Mouse (Mus musculus): ENCODE measurements around the gene Efcab11. TPM values are rescaled to one million over a fixed set of nuclear protein-coding genes. Genes with fewer than 3 reads are reported as not detected.

Gene Efcab11
- total RNA-seq, 1 experiment = 2.9 TPM

DNA sequence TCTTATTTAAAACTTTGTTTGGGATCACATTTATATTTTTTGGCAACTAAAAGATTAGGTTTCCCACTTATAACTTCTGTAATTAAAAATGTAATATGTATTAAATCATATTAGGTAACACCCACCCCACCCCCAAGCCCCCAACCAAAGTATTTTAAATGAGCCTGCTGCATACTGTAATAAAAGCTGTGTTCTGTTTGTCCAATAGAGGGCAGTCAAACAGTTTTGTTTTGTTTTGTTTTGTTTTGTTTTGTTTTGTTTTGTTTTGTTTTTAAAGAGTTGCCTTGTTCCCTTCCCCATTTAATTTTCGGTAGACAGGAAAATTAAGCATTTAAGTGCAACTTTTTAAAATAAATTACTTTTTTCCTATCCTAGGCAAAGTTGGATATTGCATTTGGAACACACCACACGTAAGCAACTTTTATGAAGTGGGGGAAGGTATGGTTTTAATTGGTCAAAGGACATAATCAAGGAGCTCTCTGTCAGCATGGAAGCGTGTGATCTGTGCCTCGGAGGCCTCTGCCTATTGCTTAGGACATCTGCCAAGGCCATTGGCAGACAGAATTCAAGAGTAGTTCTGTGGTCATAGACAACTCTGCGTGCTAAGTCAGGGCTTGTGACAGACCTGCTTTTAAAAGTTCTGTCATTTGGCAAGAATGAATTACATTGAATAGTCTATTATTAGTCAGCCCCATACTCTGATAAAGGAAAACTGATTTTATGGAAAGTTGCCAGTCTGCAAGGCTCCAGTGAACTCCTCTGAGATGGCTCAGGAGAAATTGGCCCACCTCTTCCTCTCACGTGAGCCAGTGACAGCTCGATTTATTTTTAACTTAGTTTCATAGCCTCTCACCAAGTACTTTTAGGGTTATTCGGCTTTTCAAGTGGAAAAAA is 18.0 kb upstream of the Efcab11 start:
- no peak overlapping the region for H3K9ac ChIP-seq (ENCODE audit: insufficient read depth, low read depth, low read length, poor library complexity, severe bottlenecking)
- H3K9me3 ChIP-seq (ENCODE audit: control insufficient read depth, insufficient read depth, low read depth, low read length) = no peaks in the 10 kb centered on the region
- in situ Hi-C loops (cut with MboI; ENCODE audit: low sequenced_read_pairs in 2 of 2, unreplicated experiment in 2 of 2) = no loop called here
- H3K4me3 ChIP-seq (ENCODE audit: insufficient read depth in 1 of 2, low read depth in 1 of 2, low read length in 2 of 2, poor library complexity in 1 of 2, severe bottlenecking in 1 of 2) = no peak overlapping the region
- H3K4me1 ChIP-seq (ENCODE audit: control insufficient read depth in 2 of 2, insufficient read depth in 2 of 2, low read length in 2 of 2, poor library complexity in 1 of 2) = peaks cover 0 to 2% of the 10 kb centered on the region in 2 experiments; a peak in 1 of 4 replicates
- TF ChIP-seq MAFK (IDR thresholded peaks at IDR 0.05; ENCODE audit: insufficient read depth, low read depth, low read length) (no peak), HCFC1 (IDR thresholded peaks at IDR 0.05; ENCODE audit: borderline replicate concordance, insufficient read depth, low read length) (no peak), CHD2 (IDR thresholded peaks at IDR 0.05; ENCODE audit: low read depth, low read length) (no peak), ZNF384 (IDR thresholded peaks at IDR 0.05; ENCODE audit: low read depth, low read length) (no peak)
- no peak for DNase-seq (ENCODE audit: low read depth, low spot score)
- no peak overlapping the region for H3K27ac ChIP-seq (ENCODE audit: insufficient read depth, low read depth, low read length, poor library complexity, severe bottlenecking)
- peaks cover 45% of the 10 kb centered on the region for H3K36me3 ChIP-seq (ENCODE audit: control insufficient read depth, insufficient read depth, low read length, poor library complexity, severe bottlenecking)

DNA sequence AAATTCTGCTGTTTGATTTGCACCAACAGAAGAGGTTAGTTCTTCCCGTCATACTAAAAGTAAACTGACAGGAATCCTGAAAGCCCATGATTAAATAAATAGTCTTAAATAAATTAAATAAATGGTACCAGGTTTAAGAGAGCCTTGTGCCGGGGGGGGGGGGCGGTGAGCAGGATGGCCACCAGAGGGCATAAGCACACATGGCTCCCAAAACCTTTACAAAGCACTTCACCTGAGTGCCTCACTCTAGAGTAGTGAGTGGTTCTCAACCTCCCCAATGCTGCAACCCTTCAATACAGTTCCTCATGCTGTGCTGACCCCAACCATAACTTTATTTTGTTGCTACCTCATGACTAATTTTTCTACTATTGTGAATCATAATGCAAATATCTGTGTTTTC is 15.8 kb upstream of the Efcab11 start:
- Histone ChIP-seq H3K36me3 (ENCODE audit: control insufficient read depth, insufficient read depth, low read length, poor library complexity, severe bottlenecking) (peaks cover 47% of the 10 kb centered on the region), H3K9ac (ENCODE audit: insufficient read depth, low read depth, low read length, poor library complexity, severe bottlenecking) (no peak overlapping the region), H3K4me3 (ENCODE audit: insufficient read depth in 1 of 2, low read depth in 1 of 2, low read length in 2 of 2, poor library complexity in 1 of 2, severe bottlenecking in 1 of 2) (no peak overlapping the region), H3K4me1 (ENCODE audit: control insufficient read depth in 2 of 2, insufficient read depth in 2 of 2, low read length in 2 of 2, poor library complexity in 1 of 2) (peaks cover 0 to 5% of the 10 kb centered on the region in 2 experiments; a peak in 1 of 4 replicates), H3K9me3 (ENCODE audit: control insufficient read depth, insufficient read depth, low read depth, low read length) (no peaks in the 10 kb centered on the region), H3K27ac (ENCODE audit: insufficient read depth, low read depth, low read length, poor library complexity, severe bottlenecking) (no peak overlapping the region)
- no peak for DNase-seq (ENCODE audit: low read depth, low spot score)
- in situ Hi-C loops (cut with MboI; ENCODE audit: low sequenced_read_pairs in 2 of 2, unreplicated experiment in 2 of 2) = no loop called here
- TF ChIP-seq ZC3H11A (IDR thresholded peaks at IDR 0.05; ENCODE audit: borderline replicate concordance, low read depth, low read length) (no peak), MAFK (IDR thresholded peaks at IDR 0.05; ENCODE audit: insufficient read depth, low read depth, low read length) (no peak), HCFC1 (IDR thresholded peaks at IDR 0.05; ENCODE audit: borderline replicate concordance, insufficient read depth, low read length) (no peak), ZNF384 (IDR thresholded peaks at IDR 0.05; ENCODE audit: low read depth, low read length) (no peak), CHD2 (IDR thresholded peaks at IDR 0.05; ENCODE audit: low read depth, low read length) (no peak)

DNA sequence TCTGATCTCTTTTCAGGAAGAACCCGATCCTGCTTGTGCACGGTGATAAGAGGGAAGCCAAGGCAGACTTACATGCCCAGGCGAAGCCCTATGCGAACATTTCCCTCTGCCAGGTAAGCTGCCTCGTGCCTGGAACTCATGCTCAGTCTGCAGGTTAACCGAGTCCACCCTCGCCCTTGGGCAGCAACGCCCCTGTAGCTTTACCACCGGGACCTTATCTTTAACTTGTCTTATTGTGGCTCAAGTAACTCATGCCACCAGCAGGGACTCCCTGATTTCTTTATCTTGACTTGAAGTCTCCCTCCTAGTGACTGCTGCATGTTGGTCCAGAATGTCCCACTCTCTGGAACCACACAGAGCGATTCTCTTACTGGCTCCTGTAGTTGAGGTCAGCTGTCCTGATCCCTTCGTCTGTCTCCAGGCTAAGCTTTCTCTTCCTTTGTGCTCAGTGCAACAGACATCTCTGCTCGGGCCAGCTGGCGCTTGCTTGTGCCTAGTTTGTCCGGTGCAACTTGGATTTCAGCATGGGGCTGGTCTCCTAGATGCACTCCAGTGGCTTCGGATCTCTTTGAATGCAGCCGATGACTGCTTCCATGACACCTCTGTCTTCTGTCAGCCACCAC is 14.1 kb upstream of the Efcab11 start:
- peaks cover 45% of the 10 kb centered on the region for H3K36me3 ChIP-seq (ENCODE audit: control insufficient read depth, insufficient read depth, low read length, poor library complexity, severe bottlenecking)
- H3K27ac ChIP-seq (ENCODE audit: insufficient read depth, low read depth, low read length, poor library complexity, severe bottlenecking) = no peak overlapping the region; the same call in 1 of the 2 replicates
- no peak overlapping the region for H3K4me3 ChIP-seq (ENCODE audit: insufficient read depth in 1 of 2, low read depth in 1 of 2, low read length in 2 of 2, poor library complexity in 1 of 2, severe bottlenecking in 1 of 2)
- DNase-seq (ENCODE audit: low read depth, low spot score) = no peak
- in situ Hi-C loops (cut with MboI; ENCODE audit: low sequenced_read_pairs in 2 of 2, unreplicated experiment in 2 of 2) = no loop called here
- H3K9ac ChIP-seq (ENCODE audit: insufficient read depth, low read depth, low read length, poor library complexity, severe bottlenecking) = no peak overlapping the region
- H3K9me3 ChIP-seq (ENCODE audit: control insufficient read depth, insufficient read depth, low read depth, low read length) = no peaks in the 10 kb centered on the region
- peaks cover 0 to 5% of the 10 kb centered on the region in 2 experiments; a peak in 1 of 4 replicates for H3K4me1 ChIP-seq (ENCODE audit: control insufficient read depth in 2 of 2, insufficient read depth in 2 of 2, low read length in 2 of 2, poor library complexity in 1 of 2)
- TF ChIP-seq MAFK (IDR thresholded peaks at IDR 0.05; ENCODE audit: insufficient read depth, low read depth, low read length) (no peak), HCFC1 (IDR thresholded peaks at IDR 0.05; ENCODE audit: borderline replicate concordance, insufficient read depth, low read length) (no peak), ZNF384 (IDR thresholded peaks at IDR 0.05; ENCODE audit: low read depth, low read length) (no peak), CHD2 (IDR thresholded peaks at IDR 0.05; ENCODE audit: low read depth, low read length) (no peak), ZC3H11A (IDR thresholded peaks at IDR 0.05; ENCODE audit: borderline replicate concordance, low read depth, low read length) (no peak)

DNA sequence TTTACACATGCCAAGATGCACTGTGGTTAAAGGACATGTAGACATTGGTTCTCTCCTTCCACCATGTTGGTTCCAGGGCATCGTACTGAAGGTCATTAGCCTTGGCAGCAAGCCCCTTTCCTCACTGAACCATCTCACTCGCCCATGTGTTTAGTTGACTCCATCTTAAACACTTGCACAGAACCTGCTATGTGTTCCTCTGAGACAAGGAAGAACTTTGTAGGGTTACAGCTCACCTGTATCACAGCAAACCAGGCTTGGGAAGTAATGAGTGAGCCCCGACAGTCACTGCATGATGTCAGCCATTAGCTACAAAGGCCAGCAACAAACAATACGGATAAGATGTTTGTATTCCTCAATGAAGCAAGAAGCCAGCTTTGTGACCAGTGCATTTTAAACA is 13.6 kb upstream of the Efcab11 start:
- no peak overlapping the region for H3K4me3 ChIP-seq (ENCODE audit: insufficient read depth in 1 of 2, low read depth in 1 of 2, low read length in 2 of 2, poor library complexity in 1 of 2, severe bottlenecking in 1 of 2)
- peaks cover 44% of the 10 kb centered on the region for H3K36me3 ChIP-seq (ENCODE audit: control insufficient read depth, insufficient read depth, low read length, poor library complexity, severe bottlenecking)
- no peak for DNase-seq (ENCODE audit: low read depth, low spot score)
- H3K9ac ChIP-seq (ENCODE audit: insufficient read depth, low read depth, low read length, poor library complexity, severe bottlenecking) = no peak overlapping the region
- in situ Hi-C loops (cut with MboI; ENCODE audit: low sequenced_read_pairs in 2 of 2, unreplicated experiment in 2 of 2) = no loop called here
- H3K9me3 ChIP-seq (ENCODE audit: control insufficient read depth, insufficient read depth, low read depth, low read length) = no peaks in the 10 kb centered on the region
- H3K27ac ChIP-seq (ENCODE audit: insufficient read depth, low read depth, low read length, poor library complexity, severe bottlenecking) = no peak overlapping the region
- TF ChIP-seq ZNF384 (IDR thresholded peaks at IDR 0.05; ENCODE audit: low read depth, low read length) (no peak), MAFK (IDR thresholded peaks at IDR 0.05; ENCODE audit: insufficient read depth, low read depth, low read length) (no peak)
- peaks cover 0 to 5% of the 10 kb centered on the region in 2 experiments; a peak in 1 of 4 replicates for H3K4me1 ChIP-seq (ENCODE audit: control insufficient read depth in 2 of 2, insufficient read depth in 2 of 2, low read length in 2 of 2, poor library complexity in 1 of 2)
